22 mouse cellular contexts compared by ENCODE assay signal in the genomic region with DNA sequence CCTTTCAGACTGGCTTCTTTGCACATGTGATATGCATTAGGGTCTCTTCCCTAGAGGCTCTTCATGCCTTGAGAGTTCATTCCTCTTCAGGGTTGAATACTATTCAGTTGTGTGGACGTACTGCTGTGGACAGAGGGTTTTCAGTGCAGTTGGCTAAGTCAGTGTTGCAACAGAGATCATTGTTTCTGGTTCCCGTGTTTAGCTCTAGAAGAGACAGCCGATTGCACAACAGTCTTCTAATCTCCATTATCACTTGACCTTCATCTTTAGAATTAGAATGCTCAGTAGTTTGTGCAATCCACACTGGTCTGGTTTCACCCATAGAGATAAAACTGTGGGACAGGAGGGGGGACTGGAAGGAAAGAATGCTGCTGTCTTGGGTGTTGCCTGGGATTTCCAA.
A peak's percentile ranks its signal among the peaks of the same experiment; 100 is the strongest.
DNase-seq lines count a peak whose midpoint lies in the region; ATAC-seq and TF ChIP-seq lines count a peak whose summit lies in the region.
"Had no signal": no experiment of that assay in that cellular context is flagged by ENCODE, and none has a peak within 500 bp of the region (broad histone marks: within the 10 kb centered on the region; RNA-seq: fewer than 3 reads in every experiment).

No protein-coding gene starts in this region.

- WGBS in lung, postnatal 0 days: 62% methylated on average over 3 of the region's 3 CpGs
- 85% methylated on average over 3 of the region's 3 CpGs for WGBS in forebrain, embryonic 13.5 days

- no peak for TF ChIP-seq CTCF in lung, postnatal 0 days (IDR thresholded peaks at IDR 0.05)

- ATAC-seq in lung, postnatal 0 days: no peak
- ATAC-seq in common myeloid progenitor, adult 5-6 weeks (replicated peaks; ENCODE audit: low read depth, poor library complexity, severe bottlenecking): peak; percentile 71
- peak; percentile 77 for ATAC-seq in megakaryocyte, adult 5-6 weeks (ENCODE audit: poor library complexity, severe bottlenecking)
- ATAC-seq in forebrain, embryonic 13.5 days: no peak
- ATAC-seq: CD4-positive, CD25-positive, alpha-beta regulatory T cell, adult 4 months; forebrain, embryonic 14.5 days; hindbrain, embryonic 16.5 days had no signal

- peak; percentile 28 for DNase-seq in lung, postnatal 0 days (ENCODE audit: low spot score)
- DNase-seq in lung, postnatal 4 days: no peak
- no peak for DNase-seq in left cerebral cortex, adult 8-10 months (ENCODE audit: low spot score in 2 of 2)
- DNase-seq: adrenal gland, postnatal 14 days; B cell, adult 2 months; cerebellum, adult 11-12 months; cerebellum, adult 9-10 months; cerebellum, postnatal 36 days; gastrocnemius, adult 2 months; gastrocnemius, postnatal 25 days; heart, adult 11 months; heart, postnatal 36 days had no signal

- H3K4me1 ChIP-seq in lung, postnatal 0 days (ENCODE audit: insufficient read depth, low read depth, low read length): no peaks in the 10 kb centered on the region
- no peaks in the 10 kb centered on the region for H3K4me1 ChIP-seq in forebrain, embryonic 13.5 days
- H3K4me1 ChIP-seq: heart, embryonic 13.5 days; hindbrain, embryonic 12.5 days had no signal

- H3K27ac ChIP-seq in lung, postnatal 0 days (ENCODE audit: low read length): no peak overlapping the region
- H3K27ac ChIP-seq in forebrain, embryonic 13.5 days: no peak overlapping the region
- H3K27ac ChIP-seq: embryonic facial prominence, embryonic 10.5 days; gastrocnemius, adult 2 months; heart, embryonic 13.5 days; hindbrain, embryonic 12.5 days had no signal

- H3K9me3 ChIP-seq in lung, postnatal 0 days (ENCODE audit: low read length): no peaks in the 10 kb centered on the region
- H3K9me3 ChIP-seq in forebrain, embryonic 13.5 days (replicated peaks): no peaks in the 10 kb centered on the region
- H3K9me3 ChIP-seq: embryonic facial prominence, embryonic 10.5 days; G1E; heart, embryonic 13.5 days; hindbrain, embryonic 12.5 days had no signal

- no peak overlapping the region for H3K4me2 ChIP-seq in lung, postnatal 0 days (replicated peaks; ENCODE audit: low read depth, low read length)
- no peak overlapping the region for H3K4me2 ChIP-seq in forebrain, embryonic 13.5 days
- H3K4me2 ChIP-seq: heart, embryonic 13.5 days; hindbrain, embryonic 12.5 days had no signal

- H3K9ac ChIP-seq in lung, postnatal 0 days (replicated peaks; ENCODE audit: low read depth): no peak overlapping the region
- no peak overlapping the region for H3K9ac ChIP-seq in forebrain, embryonic 13.5 days
- H3K9ac ChIP-seq: heart, embryonic 13.5 days; hindbrain, embryonic 12.5 days had no signal

- H3K27me3 ChIP-seq in lung, postnatal 0 days (replicated peaks; ENCODE audit: insufficient read depth, low read length): no peaks in the 10 kb centered on the region
- no peaks in the 10 kb centered on the region for H3K27me3 ChIP-seq in forebrain, embryonic 13.5 days
- H3K27me3 ChIP-seq: hindbrain, embryonic 12.5 days had no signal

- H3K4me3 ChIP-seq in lung, postnatal 0 days (ENCODE audit: low read depth, low read length): no peak overlapping the region
- no peak overlapping the region for H3K4me3 ChIP-seq in forebrain, embryonic 13.5 days
- H3K4me3 ChIP-seq: embryonic facial prominence, embryonic 10.5 days; gastrocnemius, adult 2 months; heart, embryonic 13.5 days; hindbrain, embryonic 12.5 days had no signal

- H3K36me3 ChIP-seq in lung, postnatal 0 days (ENCODE audit: insufficient read depth, low read length): no peaks in the 10 kb centered on the region
- no peaks in the 10 kb centered on the region for H3K36me3 ChIP-seq in forebrain, embryonic 13.5 days (ENCODE audit: poor library complexity, severe bottlenecking)
- H3K36me3 ChIP-seq: embryonic facial prominence, embryonic 10.5 days; G1E; heart, embryonic 13.5 days; hindbrain, embryonic 12.5 days had no signal

- TF ChIP-seq EP300 in lung, postnatal 0 days (IDR thresholded peaks at IDR 0.05): no peak

Comparison
In these comparisons a context has a peak if more than half of its experiments do, and no peak if none do; other contexts are left out.
1. ATAC-seq: peak in common myeloid progenitor, adult 5-6 weeks (single experiment) and megakaryocyte, adult 5-6 weeks (single experiment); none in lung, postnatal 0 days (single experiment) and forebrain, embryonic 13.5 days (single experiment).